Mouse (Mus musculus) megakaryocyte-erythroid progenitor cell, adult 5-6 weeks (primary cell): ENCODE results near the gene Gm4553. TPM values are rescaled to one million over a fixed set of nuclear protein-coding genes. Genes with fewer than 3 reads are reported as not detected.
"Not testable (repeated sequence)": the region's sequence is repeated elsewhere in the genome, so short reads cannot be mapped to it uniquely, and the experiment has no call there.

Experiments
- ATAC-seq: replicated peaks from 2 replicates; pipeline ENCODE4 v1.8.0; 2016; ENCODE audit warnings: mild to moderate bottlenecking, inconsistent platforms; ENCODE audit not compliant: severe bottlenecking, poor library complexity, low FRiP score, low TSS enrichment
- total RNA-seq, 2 experiments: library from RNA; stranded (forward) in 1 of 2; stranded (reverse) in 1 of 2; fragments of 200-1000, 215-1000 nt in 1 of 2; fragments of >200 nt in 1 of 2; fragmentation: Nextera tagmentation in 1 of 2; gene quantifications; 2 replicates each; pipeline ENCODE4 v1.2.3; 2014 to 2017

The Gm4553 gene
- total RNA-seq, 2 experiments from 2014 or later = not detected

- not testable (repeated sequence) for ATAC-seq
These were observed 22.0 kb downstream of the Gm4553 start for GRCm38 (mm10) chr7:142143506-142144010.

- no peak for ATAC-seq
These were observed 24.8 kb downstream of the Gm4553 start for GRCm38 (mm10) chr7:142140696-142141095.

DNA sequence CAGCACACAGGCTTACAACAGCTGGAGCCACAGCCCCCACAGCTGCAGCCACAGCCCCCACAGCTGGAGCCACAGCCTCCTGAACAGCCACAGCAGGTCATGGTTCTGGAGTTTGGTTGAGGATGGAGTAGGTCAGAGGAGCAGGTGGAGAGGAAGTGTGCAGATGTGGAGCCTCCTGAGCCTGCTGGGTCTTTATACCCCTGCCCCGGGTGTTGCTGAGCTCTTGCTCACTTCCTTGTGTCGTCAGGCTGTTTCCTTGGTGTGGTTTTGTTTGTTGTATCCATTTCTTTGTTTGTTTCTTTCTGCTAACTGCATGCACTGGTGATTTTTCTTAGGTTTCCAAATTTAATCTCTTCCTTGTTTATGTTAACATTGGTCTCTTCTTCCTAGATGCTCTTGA is 29.6 kb downstream of the Gm4553 start, which contains the start of gene Gm39115:
TSS of gene Gm39115 (minus strand) at position 101 of the 400 bp plus-strand sequence.
- not testable (repeated sequence) for ATAC-seq

DNA sequence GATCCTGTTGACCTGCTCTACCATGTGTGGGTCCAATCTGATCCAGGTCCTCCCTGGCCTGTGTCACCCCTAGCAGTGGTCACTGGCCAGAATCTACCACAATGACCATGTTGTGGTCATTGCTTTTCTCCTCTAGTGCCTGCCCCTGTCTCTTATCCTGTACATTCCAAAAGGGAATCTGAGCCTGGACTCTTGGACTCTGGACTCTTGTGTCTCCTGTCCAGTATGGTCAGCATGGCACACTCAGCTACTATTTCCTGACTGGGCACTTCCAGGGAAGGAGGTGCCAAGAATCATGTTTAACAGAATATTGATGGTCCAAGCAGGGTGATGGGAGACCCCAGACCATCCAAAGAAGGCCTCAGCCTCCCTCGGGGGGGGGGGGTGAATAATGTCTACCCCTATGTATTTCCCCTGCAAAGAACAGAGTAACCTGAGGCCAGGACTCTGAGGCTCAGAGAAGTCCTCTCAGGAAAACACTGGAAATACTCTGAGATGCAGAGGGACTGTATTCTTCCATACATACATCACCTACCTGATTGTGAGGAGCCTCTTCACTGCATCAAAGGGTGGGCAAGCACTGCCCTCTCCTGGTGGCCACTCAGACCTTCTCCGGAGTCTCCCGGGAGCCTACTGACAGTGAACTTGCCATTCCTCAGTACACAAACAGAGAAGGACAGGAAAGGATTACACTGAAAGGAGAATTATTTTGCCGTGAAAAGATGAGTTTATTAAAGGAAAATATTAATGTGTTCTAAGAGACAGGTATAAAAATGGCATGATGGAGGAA is 31.1 kb downstream of the Gm4553 start:
- no peak for ATAC-seq

- no peak for ATAC-seq
These were observed 36.7 kb downstream of the Gm4553 start for GRCm38 (mm10) chr7:142128843-142129242.

DNA sequence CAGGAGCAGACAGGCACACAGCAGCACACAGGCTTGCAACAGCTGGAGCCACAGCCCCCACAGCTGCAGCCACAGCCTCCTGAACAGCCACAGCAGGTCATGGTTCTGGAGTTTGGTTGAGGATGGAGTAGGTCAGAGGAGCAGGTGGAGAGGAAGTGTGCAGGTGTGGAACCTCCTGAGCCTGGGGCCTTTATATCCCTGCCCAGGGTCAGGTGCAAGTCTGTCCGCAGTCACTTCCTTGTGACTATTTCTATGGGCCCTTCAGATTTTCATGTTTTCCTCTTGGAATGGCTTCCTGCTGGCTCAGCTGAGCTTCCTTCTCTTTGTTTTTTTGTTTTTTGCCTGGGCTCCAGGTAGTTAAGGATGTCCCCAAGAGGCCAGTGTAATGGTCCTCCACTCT is 44.9 kb downstream of the Gm4553 start, which contains the start of gene Gm45618:
TSS of gene Gm45618 (minus strand) at position 101 of the 400 bp plus-strand sequence.
- ATAC-seq = not testable (repeated sequence)

DNA sequence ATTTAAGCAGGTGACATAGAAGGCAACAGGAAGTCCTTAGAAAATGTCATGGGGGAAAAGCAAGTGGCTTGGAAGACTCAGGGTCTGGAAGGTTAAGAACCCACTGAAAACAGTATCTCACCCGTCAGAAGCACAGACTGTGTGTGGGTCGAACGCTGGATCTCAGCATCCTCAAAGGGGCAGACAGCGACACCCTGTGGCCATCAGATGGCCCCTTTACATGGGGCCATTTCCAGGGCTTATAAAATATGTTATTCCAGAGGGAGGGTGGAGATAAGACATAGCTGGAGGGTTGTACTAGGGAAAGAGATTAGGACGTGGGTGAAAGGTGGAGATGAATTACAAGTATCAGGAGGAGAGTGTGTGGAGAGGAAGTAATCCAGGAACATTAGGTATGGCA is 45.9 kb downstream of the Gm4553 start:
- ATAC-seq = peak; percentile 70

Other genes starting within 250 kb of the Gm4553 start
- 24.6 and 41.1 TPM in 2 replicates for gene Tollip, start 247.2 kb downstream of the Gm4553 start, total RNA-seq (2014; fragmentation: Nextera tagmentation)
- gene Tollip, start 247.2 kb downstream of the Gm4553 start, total RNA-seq (2017) = 25.2 and 27.0 TPM in 2 replicates
- not detected in 2 replicates for gene Brsk2, start 216.0 kb downstream of the Gm4553 start, total RNA-seq (2014; fragmentation: Nextera tagmentation)
- 0.05 TPM in 1 of 2 replicates, not detected in the other for gene Brsk2, start 216.0 kb downstream of the Gm4553 start, total RNA-seq (2017)
- gene Mob2, start 104.7 kb downstream of the Gm4553 start, total RNA-seq (2014; fragmentation: Nextera tagmentation) = 39.5 and 41.5 TPM in 2 replicates
- gene Mob2, start 104.7 kb downstream of the Gm4553 start, total RNA-seq (2017) = 36.2 and 37.3 TPM in 2 replicates
- 0.25 TPM in 1 of 2 replicates, not detected in the other for gene Dusp8, start 69.9 kb downstream of the Gm4553 start, total RNA-seq (2014; fragmentation: Nextera tagmentation)
- gene Dusp8, start 69.9 kb downstream of the Gm4553 start, total RNA-seq (2017) = 0.04 and 1.1 TPM in 2 replicates
- gene Gm45618, start 45.0 kb downstream of the Gm4553 start, total RNA-seq (2014; fragmentation: Nextera tagmentation) = not detected in 2 replicates
- not detected in 2 replicates for gene Gm45618, start 45.0 kb downstream of the Gm4553 start, total RNA-seq (2017)
- gene Gm39115, start 29.7 kb downstream of the Gm4553 start, total RNA-seq (2014; fragmentation: Nextera tagmentation) = not detected in 2 replicates
- not detected in 2 replicates for gene Gm39115, start 29.7 kb downstream of the Gm4553 start, total RNA-seq (2017)
- gene Gm45337, start 21.1 kb downstream of the Gm4553 start, total RNA-seq (2014; fragmentation: Nextera tagmentation) = not detected in 2 replicates
- not detected in 2 replicates for gene Gm45337, start 21.1 kb downstream of the Gm4553 start, total RNA-seq (2017)
- gene Gm29735, start 8.6 kb downstream of the Gm4553 start, total RNA-seq (2014; fragmentation: Nextera tagmentation) = not detected in 2 replicates
- gene Gm29735, start 8.6 kb downstream of the Gm4553 start, total RNA-seq (2017) = not detected in 2 replicates
- gene Krtap5-2, start 10.3 kb upstream of the Gm4553 start, total RNA-seq (2014; fragmentation: Nextera tagmentation) = not detected in 2 replicates
- not detected in 2 replicates for gene Krtap5-2, start 10.3 kb upstream of the Gm4553 start, total RNA-seq (2017)
- not detected in 2 replicates for gene Gm10153, start 24.6 kb upstream of the Gm4553 start, total RNA-seq (2014; fragmentation: Nextera tagmentation)
- gene Gm10153, start 24.6 kb upstream of the Gm4553 start, total RNA-seq (2017) = not detected in 2 replicates
- gene Krtap5-3, start 35.6 kb upstream of the Gm4553 start, total RNA-seq (2014; fragmentation: Nextera tagmentation) = not detected in 2 replicates
- not detected in 2 replicates for gene Krtap5-3, start 35.6 kb upstream of the Gm4553 start, total RNA-seq (2017)
- gene Gm7579, start 46.1 kb upstream of the Gm4553 start, total RNA-seq (2014; fragmentation: Nextera tagmentation) = not detected in 2 replicates
- not detected in 2 replicates for gene Gm7579, start 46.1 kb upstream of the Gm4553 start, total RNA-seq (2017)
- gene Krtap5-5, start 64.2 kb upstream of the Gm4553 start, total RNA-seq (2014; fragmentation: Nextera tagmentation) = not detected in 2 replicates
- not detected in 2 replicates for gene Krtap5-5, start 64.2 kb upstream of the Gm4553 start, total RNA-seq (2017)
- not detected in 2 replicates for gene Gm40460, start 75.3 kb upstream of the Gm4553 start, total RNA-seq (2014; fragmentation: Nextera tagmentation)
- gene Gm40460, start 75.3 kb upstream of the Gm4553 start, total RNA-seq (2017) = not detected in 2 replicates
- not detected in 2 replicates for gene Gm2431, start 92.6 kb upstream of the Gm4553 start, total RNA-seq (2014; fragmentation: Nextera tagmentation)
- not detected in 2 replicates for gene Gm2431, start 92.6 kb upstream of the Gm4553 start, total RNA-seq (2017)
- gene Gm4559, start 108.6 kb upstream of the Gm4553 start, total RNA-seq (2014; fragmentation: Nextera tagmentation) = not detected in 2 replicates
- not detected in 2 replicates for gene Gm4559, start 108.6 kb upstream of the Gm4553 start, total RNA-seq (2017)
- gene Krtap5-1, start 131.4 kb upstream of the Gm4553 start, total RNA-seq (2014; fragmentation: Nextera tagmentation) = not detected in 2 replicates
- gene Krtap5-1, start 131.4 kb upstream of the Gm4553 start, total RNA-seq (2017) = not detected in 2 replicates
- not detected in 2 replicates for gene Krtap5-4, start 137.8 kb upstream of the Gm4553 start, total RNA-seq (2014; fragmentation: Nextera tagmentation)
- gene Krtap5-4, start 137.8 kb upstream of the Gm4553 start, total RNA-seq (2017) = not detected in 2 replicates
- gene Ifitm10, start 208.0 kb upstream of the Gm4553 start, total RNA-seq (2014; fragmentation: Nextera tagmentation) = 2.3 TPM in 1 of 2 replicates, not detected in the other
- gene Ifitm10, start 208.0 kb upstream of the Gm4553 start, total RNA-seq (2017) = not detected in 2 replicates
- gene Gm49369, start 216.9 kb upstream of the Gm4553 start, total RNA-seq (2014; fragmentation: Nextera tagmentation) = not detected in 2 replicates
- gene Gm49369, start 216.9 kb upstream of the Gm4553 start, total RNA-seq (2017) = 32.8 TPM in 1 of 2 replicates, not detected in the other
- gene Ctsd, start 222.3 kb upstream of the Gm4553 start, total RNA-seq (2014; fragmentation: Nextera tagmentation) = 129 and 174 TPM in 2 replicates
- gene Ctsd, start 222.3 kb upstream of the Gm4553 start, total RNA-seq (2017) = 136 and 174 TPM in 2 replicates